17 mouse cellular contexts compared by ENCODE assay signal in the genomic region with DNA sequence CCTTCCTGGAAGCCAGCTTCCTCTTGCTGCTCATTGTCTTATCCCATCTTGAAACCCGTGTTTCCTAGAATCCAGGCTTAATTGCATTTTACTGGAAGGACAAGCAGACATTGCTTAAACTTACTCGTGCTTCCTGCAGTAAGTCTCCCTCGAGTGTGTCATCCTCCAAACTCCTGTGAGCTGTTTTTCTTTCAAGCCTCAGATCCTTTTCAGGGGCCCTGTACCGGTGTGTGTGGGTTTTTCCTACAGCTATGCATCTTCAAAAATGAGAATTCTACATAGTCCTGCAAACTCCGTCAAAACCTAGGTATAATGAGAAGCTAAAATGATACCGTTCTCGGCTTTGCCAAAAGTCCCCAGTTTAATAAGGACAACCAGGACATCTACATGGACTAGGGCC.
"Had no signal": no experiment of that assay in that cellular context is flagged by ENCODE, and none has a peak within 500 bp of the region (broad histone marks: within the 10 kb centered on the region; RNA-seq: fewer than 3 reads in every experiment).

No protein-coding gene starts in this region.

- H3K36me3 ChIP-seq: lung, embryonic 15.5 days; midbrain, embryonic 12.5 days; neural tube, embryonic 12.5 days; stomach, embryonic 15.5 days had no signal

- ATAC-seq: liver, postnatal 0 days; lung, postnatal 0 days had no signal

- H3K9me3 ChIP-seq: lung, embryonic 15.5 days; midbrain, embryonic 12.5 days; neural tube, embryonic 12.5 days; stomach, embryonic 15.5 days had no signal

- H3K27ac ChIP-seq: lung, embryonic 15.5 days; macrophage; midbrain, embryonic 12.5 days; neural tube, embryonic 12.5 days; stomach, embryonic 15.5 days; stomach, postnatal 0 days had no signal

- DNase-seq: liver, postnatal 0 days; lung, adult 2 months; lung, postnatal 14 days; lung, postnatal 36 days; midbrain, embryonic 14.5 days; right cerebral cortex, postnatal 14 days; thymus, adult 2 months; thymus, postnatal 25 days; thymus, postnatal 4 days had no signal

- H3K9ac ChIP-seq: liver, postnatal 0 days; lung, embryonic 15.5 days; midbrain, embryonic 12.5 days; neural tube, embryonic 12.5 days; stomach, embryonic 15.5 days had no signal

- H3K27me3 ChIP-seq: lung, embryonic 15.5 days; megakaryocyte, embryonic 14.5 days; midbrain, embryonic 12.5 days; neural tube, embryonic 12.5 days; stomach, embryonic 15.5 days had no signal

- H3K4me1 ChIP-seq: lung, embryonic 15.5 days; megakaryocyte, embryonic 14.5 days; neural tube, embryonic 12.5 days; stomach, embryonic 15.5 days had no signal

- H3K4me2 ChIP-seq: lung, embryonic 15.5 days; midbrain, embryonic 12.5 days; neural tube, embryonic 12.5 days; stomach, embryonic 15.5 days had no signal

- H3K4me3 ChIP-seq: lung, embryonic 15.5 days; megakaryocyte, embryonic 14.5 days; midbrain, embryonic 12.5 days; neural tube, embryonic 12.5 days; stomach, embryonic 15.5 days had no signal
